Mouse (Mus musculus) cortical plate, adult 2 months (tissue): ENCODE measurements around the gene Mical2.

Experiments
- CTCF ChIP-seq: fragments of 200-500 bp; IDR thresholded peaks from 2 replicates; pipeline ENCODE4 v1.5.1; 2011; ENCODE audit warnings: mild to moderate bottlenecking, control low read depth, low read length; ENCODE audit not compliant: insufficient read depth; ENCODE audit errors: extremely low read depth
- POLR2A ChIP-seq: fragments of 200-500 bp; IDR thresholded peaks from 2 replicates; pipeline ENCODE4 v1.6.1; 2011; ENCODE audit warnings: mild to moderate bottlenecking, low read length, control low read depth; ENCODE audit not compliant: insufficient read depth; ENCODE audit errors: extremely low read depth

DNA sequence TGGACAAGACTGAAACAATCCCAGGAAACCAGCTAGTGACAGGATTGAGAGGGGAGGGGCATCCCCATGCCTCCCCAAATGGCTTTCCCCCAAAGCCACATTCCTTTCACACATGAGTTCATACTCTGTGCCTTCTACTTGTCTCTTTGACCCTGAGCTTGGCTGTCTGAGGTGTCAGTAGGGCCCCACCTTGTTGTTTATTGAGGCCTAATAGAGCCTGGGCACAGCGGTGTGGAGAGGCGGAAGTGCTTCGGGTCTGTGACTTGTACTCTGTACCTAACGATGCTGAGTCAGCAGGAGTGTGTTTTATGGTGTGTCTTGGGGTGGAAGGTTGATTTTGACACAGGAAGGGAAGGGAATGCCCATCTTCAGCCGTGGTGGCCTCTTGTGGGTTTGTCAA, 26.4 kb downstream of the Mical2 start:
- no peak for TF ChIP-seq CTCF
- TF ChIP-seq POLR2A: no peak
